Mouse (Mus musculus) neural tube, embryonic 14.5 days (tissue): Measurements from ENCODE around the gene Gh. TPM values are rescaled to one million over a fixed set of nuclear protein-coding genes. Genes with fewer than 3 reads are reported as not detected.

Experiments
- ATAC-seq: fragments of 200-750 bp; cut with Nextera tagmentation; 2 replicates; pipeline ENCODE4 v1.8.0; 2017; ENCODE audit warnings: low read depth, mild to moderate bottlenecking, moderate TSS enrichment, moderate library complexity
- H3K27ac ChIP-seq: fragments of 300-500 bp; sonication (generic); 2 replicates; pipeline ENCODE4 v1.5.1; 2014; ENCODE audit warnings: low read depth, mild to moderate bottlenecking, control low read depth, low read length, moderate library complexity, mixed read lengths
- H3K27me3 ChIP-seq: fragments of 300-500 bp; sonication (generic); 2 replicates; pipeline ENCODE4 v1.6.1; 2014; ENCODE audit warnings: low read length; ENCODE audit not compliant: control insufficient read depth, insufficient read depth
- H3K36me3 ChIP-seq: fragments of 300-500 bp; sonication (generic); 2 replicates; pipeline ENCODE4 v1.6.1; 2014; ENCODE audit warnings: low read length, mixed read lengths; ENCODE audit not compliant: control insufficient read depth, insufficient read depth
- H3K4me1 ChIP-seq: fragments of 300-500 bp; sonication (generic); 2 replicates; pipeline ENCODE4 v1.6.1; 2014; ENCODE audit warnings: low read length; ENCODE audit not compliant: control insufficient read depth, insufficient read depth
- H3K4me2 ChIP-seq: fragments of 300-500 bp; sonication (generic); 2 replicates; pipeline ENCODE4 v1.6.1; 2014; ENCODE audit warnings: mild to moderate bottlenecking, low read depth, low read length, control low read depth
- H3K4me3 ChIP-seq: fragments of 300-500 bp; sonication (generic); 2 replicates; pipeline ENCODE4 v1.5.1; 2014; ENCODE audit warnings: low read depth, low read length, control low read depth, mixed read lengths
- H3K9ac ChIP-seq: fragments of 300-500 bp; sonication (generic); replicated peaks from 2 replicates; pipeline ENCODE4 v1.6.1; 2014; ENCODE audit warnings: low read depth, mild to moderate bottlenecking, control low read depth, low read length, mixed read lengths
- H3K9me3 ChIP-seq: fragments of 300-500 bp; sonication (generic); 2 replicates; pipeline ENCODE4 v1.6.1; 2016; ENCODE audit warnings: low read length; ENCODE audit not compliant: control insufficient read depth
- WGBS: fragments of 180-500 bp; shearing (Covaris S2); extraction: QIAGEN DNeasy Blood & Tissue Kit; methylation state at CpG from one replicate; pipeline ENCODE4 v1.1.7; 2014; 5-methylcytosine and 5-hydroxymethylcytosine counted together
- polyA plus RNA-seq: library from polyadenylated mRNA; unstranded; fragments of >200 nt; fragmentation: Nextera tagmentation; extraction: Ambion mirVana; gene quantifications from 2 replicates; pipeline ENCODE4 v1.2.1, GENCODE M21; 2014

The Gh gene
- polyA plus RNA-seq, 1 experiment from 2014 or later, result not detected

DNA sequence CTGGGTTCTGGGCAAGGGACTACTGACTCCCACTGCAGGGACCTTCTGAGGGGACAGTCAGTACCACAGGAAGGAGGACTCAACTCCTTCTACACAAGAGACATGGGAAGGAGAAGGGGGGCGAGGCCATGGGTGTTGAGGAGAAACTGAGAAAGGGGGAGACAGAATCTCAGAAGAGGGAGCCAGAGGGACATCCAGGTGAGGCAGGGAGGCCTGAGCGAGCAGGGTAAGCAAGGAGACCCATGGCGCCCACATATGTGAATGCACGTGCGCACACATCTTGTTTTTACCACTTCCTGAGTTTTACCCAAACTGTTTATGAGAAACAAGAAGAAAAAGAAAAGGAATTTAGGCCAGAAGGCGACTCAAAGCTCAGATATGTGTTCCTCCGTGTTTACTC lies 16.1 kb upstream of the Gh start:
- Histone ChIP-seq H3K4me3 (no peak overlapping the region), H3K4me1 (no peaks in the 10 kb centered on the region), H3K36me3 (no peaks in the 10 kb centered on the region), H3K27ac (no peak overlapping the region), H3K9me3 (no peaks in the 10 kb centered on the region), H3K27me3 (no peaks in the 10 kb centered on the region), H3K4me2 (no peak overlapping the region), H3K9ac (no peak overlapping the region)
- WGBS, result 91% methylated on average over 7 of the region's 7 CpGs
- no peak for ATAC-seq

DNA sequence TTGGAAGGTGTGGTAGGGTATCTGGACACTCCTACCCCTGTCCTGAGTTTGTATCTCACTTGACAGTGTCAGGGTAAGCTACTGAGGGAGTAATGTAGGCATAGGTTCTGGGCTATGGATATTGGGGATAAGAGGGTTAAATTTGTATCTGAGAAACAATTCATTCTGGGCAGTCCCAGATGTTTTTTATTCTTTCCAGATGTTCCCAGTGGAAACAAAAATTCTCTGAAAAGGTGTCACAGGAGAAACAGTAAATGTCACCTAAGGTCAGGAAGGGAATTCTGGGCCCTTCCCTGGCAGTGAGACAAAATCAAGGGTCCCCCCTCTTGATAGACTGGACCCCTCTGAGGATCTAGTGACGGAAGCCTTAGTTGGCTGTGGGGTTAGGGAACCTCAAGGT lies 14.8 kb upstream of the Gh start:
- no peaks in the 10 kb centered on the region for H3K36me3 ChIP-seq
- 82% methylated on average over 1 of the region's 1 CpGs for WGBS
- no peaks in the 10 kb centered on the region for H3K9me3 ChIP-seq

DNA sequence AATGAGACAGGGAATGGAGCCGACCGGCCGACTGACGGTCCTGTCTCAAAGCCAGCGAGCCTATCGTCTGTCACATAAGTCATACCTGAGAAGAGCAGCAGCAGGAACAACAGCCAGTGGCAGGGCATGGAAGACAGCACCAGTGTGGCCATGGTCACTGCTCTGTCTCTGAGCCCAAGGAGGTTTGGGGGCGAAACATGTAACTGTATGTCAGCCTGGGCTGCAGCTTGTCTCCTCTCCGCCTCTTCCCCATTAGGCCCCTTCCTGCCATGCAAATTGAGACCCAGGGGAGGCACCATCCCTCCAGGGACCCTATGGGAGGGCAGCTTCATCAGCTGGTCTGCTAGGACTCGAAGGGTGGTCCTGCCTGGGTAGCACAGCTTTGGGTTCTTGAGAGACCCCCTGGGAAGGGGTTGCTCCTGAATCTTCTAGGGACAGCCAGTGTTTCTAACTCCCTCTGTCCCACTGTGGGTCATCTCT lies 12.7 kb upstream of the Gh start, which contains the start of gene Cd79b:
Cd79b (minus strand) TSS at position 430 of the 480 bp plus-strand sequence.
- Histone ChIP-seq H3K9me3 (no peaks in the 10 kb centered on the region), H3K27ac (no peak within 1 kb of the TSS), H3K27me3 (no peaks in the 10 kb centered on the region), H3K9ac (no peak within 1 kb of the TSS), H3K36me3 (no peaks in the 10 kb centered on the region), H3K4me3 (no peak within 1 kb of the TSS), H3K4me2 (no peak within 1 kb of the TSS), H3K4me1 (no peaks in the 10 kb centered on the region)
- no peak for ATAC-seq
- 78% methylated on average over 9 of the region's 9 CpGs for WGBS

More for the DNA sequence above, 14.8 kb upstream of the Gh start:
- no peak overlapping the region for H3K27ac ChIP-seq
- no peaks in the 10 kb centered on the region for H3K27me3 ChIP-seq
- no peak overlapping the region for H3K4me2 ChIP-seq
- no peak overlapping the region for H3K9ac ChIP-seq
- H3K4me1 ChIP-seq, result no peaks in the 10 kb centered on the region
- H3K4me3 ChIP-seq, result no peak overlapping the region
- no peak for ATAC-seq

DNA sequence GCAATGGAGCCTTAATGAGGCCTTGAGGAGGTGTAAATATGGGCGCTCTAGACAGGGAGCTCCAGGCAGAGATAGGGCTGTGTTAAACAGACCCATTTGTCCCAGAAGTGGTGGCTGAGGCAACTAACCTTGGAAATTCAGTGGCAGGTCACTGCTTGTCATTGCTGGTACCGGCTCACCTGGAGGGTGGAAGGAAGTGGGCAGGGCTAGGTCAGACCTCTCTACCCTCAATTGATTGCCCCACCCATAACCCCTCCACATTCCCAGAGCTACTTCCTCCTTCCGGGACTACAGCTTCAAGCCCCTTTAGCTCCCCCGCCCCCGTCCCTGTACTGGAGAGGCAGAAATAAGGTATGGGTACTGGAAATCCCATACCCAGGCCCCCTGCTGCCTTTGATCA lies 11.9 kb upstream of the Gh start:
- no peaks in the 10 kb centered on the region for H3K27me3 ChIP-seq
- H3K4me3 ChIP-seq, result no peak overlapping the region
- no peak overlapping the region for H3K27ac ChIP-seq
- ATAC-seq, result no peak
- no peaks in the 10 kb centered on the region for H3K9me3 ChIP-seq
- no peak overlapping the region for H3K4me2 ChIP-seq
- 70% methylated on average over 5 of the region's 5 CpGs for WGBS
- H3K4me1 ChIP-seq, result no peaks in the 10 kb centered on the region
- no peak overlapping the region for H3K9ac ChIP-seq
- no peaks in the 10 kb centered on the region for H3K36me3 ChIP-seq

DNA sequence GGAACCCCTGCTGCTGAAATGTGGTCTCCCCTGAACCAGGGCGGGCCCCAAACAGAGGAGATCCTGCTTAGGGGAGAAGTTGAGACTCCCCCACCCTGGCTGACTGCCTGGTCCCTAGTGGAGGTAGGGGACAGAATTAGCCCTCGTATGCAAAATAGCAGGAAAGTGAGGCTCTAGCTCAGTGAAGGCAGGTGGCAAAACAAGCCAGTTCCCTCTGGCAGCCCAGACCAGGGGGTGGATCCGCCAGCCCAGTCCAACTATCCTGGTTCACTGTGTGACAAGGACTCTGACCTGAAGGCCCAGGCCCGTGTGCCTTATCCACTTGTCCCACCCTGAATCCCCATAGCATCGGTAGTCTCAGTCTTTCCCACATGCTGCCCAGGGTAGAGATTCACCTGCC lies 8.5 kb upstream of the Gh start:
- Histone ChIP-seq H3K27ac (no peak overlapping the region), H3K4me1 (no peaks in the 10 kb centered on the region), H3K4me3 (no peak overlapping the region), H3K4me2 (no peak overlapping the region), H3K9ac (no peak overlapping the region), H3K9me3 (no peaks in the 10 kb centered on the region), H3K36me3 (no peaks in the 10 kb centered on the region), H3K27me3 (no peaks in the 10 kb centered on the region)
- 75% methylated on average over 5 of the region's 5 CpGs for WGBS
- ATAC-seq, result no peak

DNA sequence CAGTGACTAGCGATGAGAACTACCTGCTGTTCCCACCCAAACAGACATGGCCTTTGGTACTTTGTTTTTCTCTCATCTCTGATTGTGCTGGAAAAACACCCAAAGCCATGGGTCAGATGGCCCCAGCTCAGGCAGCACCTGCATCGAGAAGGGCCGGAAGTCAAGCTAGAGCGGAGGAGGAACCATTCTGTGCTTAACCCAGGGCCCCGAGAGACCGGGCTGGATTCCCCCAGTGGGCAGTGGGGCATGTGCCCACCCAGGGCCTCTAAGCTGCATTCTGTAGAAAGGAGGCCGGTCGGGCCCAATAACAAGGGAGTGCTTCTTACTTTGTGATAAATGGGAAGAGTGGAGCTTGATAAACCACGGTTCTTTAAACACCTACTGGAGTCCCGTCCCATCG lies 6.5 kb upstream of the Gh start:
- no peaks in the 10 kb centered on the region for H3K36me3 ChIP-seq

DNA sequence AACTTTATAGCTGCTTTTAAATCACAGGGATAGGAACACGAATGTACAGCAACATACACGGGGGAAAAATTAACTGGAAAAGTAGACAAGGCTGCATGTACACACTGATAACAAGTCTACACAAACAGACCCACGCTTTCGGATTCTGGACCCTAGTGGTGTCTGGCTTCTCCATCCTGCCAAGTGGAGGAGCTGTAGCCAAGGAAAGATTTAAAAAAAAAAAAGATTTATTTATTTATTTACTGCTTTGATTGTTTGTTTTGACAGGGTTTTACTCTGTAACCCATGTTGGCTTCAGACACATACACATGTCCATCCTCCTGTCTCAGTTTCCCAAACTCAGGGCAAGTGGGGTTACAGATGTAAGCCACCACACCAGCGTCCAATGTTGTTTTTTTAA lies 5.8 kb upstream of the Gh start:
- H3K4me3 ChIP-seq, result no peak overlapping the region
- no peak overlapping the region for H3K4me2 ChIP-seq
- H3K27ac ChIP-seq, result no peak overlapping the region
- no peak for ATAC-seq
- 75% methylated on average over 5 of the region's 5 CpGs for WGBS
- H3K4me1 ChIP-seq, result no peaks in the 10 kb centered on the region
- H3K9me3 ChIP-seq, result no peaks in the 10 kb centered on the region
- no peaks in the 10 kb centered on the region for H3K36me3 ChIP-seq
- no peaks in the 10 kb centered on the region for H3K27me3 ChIP-seq
- no peak overlapping the region for H3K9ac ChIP-seq

More for the DNA sequence above, 6.5 kb upstream of the Gh start:
- H3K4me2 ChIP-seq, result no peak overlapping the region
- ATAC-seq, result no peak
- H3K27ac ChIP-seq, result no peak overlapping the region
- no peaks in the 10 kb centered on the region for H3K9me3 ChIP-seq
- no peaks in the 10 kb centered on the region for H3K4me1 ChIP-seq
- no peak overlapping the region for H3K9ac ChIP-seq
- 84% methylated on average over 11 of the region's 11 CpGs for WGBS
- no peak overlapping the region for H3K4me3 ChIP-seq
- no peaks in the 10 kb centered on the region for H3K27me3 ChIP-seq

DNA sequence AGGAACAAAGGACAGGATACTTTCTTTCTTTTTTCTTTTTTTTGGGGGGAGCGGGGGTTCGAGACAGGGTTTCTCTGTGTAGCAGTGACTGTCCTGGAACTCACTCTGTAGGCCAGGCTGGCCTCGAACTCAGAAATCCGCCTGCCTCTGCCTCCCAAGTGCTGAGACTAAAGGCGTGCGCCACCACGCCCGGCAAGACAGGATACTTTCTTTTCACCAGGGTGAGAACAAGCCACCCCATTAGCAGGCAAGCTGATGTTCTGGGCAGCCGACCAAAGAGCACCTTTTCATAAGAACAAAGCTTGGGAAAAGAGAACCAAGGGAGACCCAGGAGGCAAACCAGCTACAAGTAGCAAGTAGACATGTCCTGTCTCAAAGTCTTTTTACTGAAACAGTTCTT lies 5.1 kb upstream of the Gh start:
- H3K9me3 ChIP-seq, result no peaks in the 10 kb centered on the region
- no peaks in the 10 kb centered on the region for H3K27me3 ChIP-seq
- H3K9ac ChIP-seq, result no peak overlapping the region
- no peak for ATAC-seq
- no peak overlapping the region for H3K27ac ChIP-seq
- H3K4me2 ChIP-seq, result no peak overlapping the region
- WGBS, result 81% methylated on average over 9 of the region's 9 CpGs
- H3K4me1 ChIP-seq, result no peaks in the 10 kb centered on the region
- H3K36me3 ChIP-seq, result no peaks in the 10 kb centered on the region
- H3K4me3 ChIP-seq, result no peak overlapping the region

DNA sequence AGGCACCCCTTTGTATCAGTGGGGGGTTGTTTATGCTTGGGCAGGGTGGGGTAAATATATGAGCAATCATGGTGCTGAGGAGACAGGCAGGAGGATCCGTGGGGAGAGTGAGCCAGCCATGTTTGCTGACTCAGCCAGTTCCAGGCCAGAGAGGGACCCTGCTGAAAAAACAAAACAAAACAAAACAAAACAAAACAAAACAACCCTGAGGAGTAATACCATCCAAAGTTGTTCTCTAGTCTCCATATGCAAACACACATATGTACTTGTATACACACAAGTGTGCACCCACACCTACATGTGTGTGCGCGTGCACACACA lies 4.4 kb upstream of the Gh start:
- no peaks in the 10 kb centered on the region for H3K4me1 ChIP-seq
- H3K4me2 ChIP-seq, result no peak overlapping the region
- H3K4me3 ChIP-seq, result no peak overlapping the region
- no peaks in the 10 kb centered on the region for H3K9me3 ChIP-seq
- WGBS, result 84% methylated on average over 3 of the region's 3 CpGs
- no peak overlapping the region for H3K27ac ChIP-seq
- H3K9ac ChIP-seq, result no peak overlapping the region
- no peaks in the 10 kb centered on the region for H3K36me3 ChIP-seq
- no peaks in the 10 kb centered on the region for H3K27me3 ChIP-seq
- no peak for ATAC-seq
